Mouse (Mus musculus) 3T3-L1 (cell line): Measurements from ENCODE around the gene Stum.

Experiments used
- DNase-seq: peaks from one replicate; pipeline ENCODE4 v3.0.0-alpha.2; 2015; ENCODE audit warnings: low read depth, low spot score

Gene Stum

DNA sequence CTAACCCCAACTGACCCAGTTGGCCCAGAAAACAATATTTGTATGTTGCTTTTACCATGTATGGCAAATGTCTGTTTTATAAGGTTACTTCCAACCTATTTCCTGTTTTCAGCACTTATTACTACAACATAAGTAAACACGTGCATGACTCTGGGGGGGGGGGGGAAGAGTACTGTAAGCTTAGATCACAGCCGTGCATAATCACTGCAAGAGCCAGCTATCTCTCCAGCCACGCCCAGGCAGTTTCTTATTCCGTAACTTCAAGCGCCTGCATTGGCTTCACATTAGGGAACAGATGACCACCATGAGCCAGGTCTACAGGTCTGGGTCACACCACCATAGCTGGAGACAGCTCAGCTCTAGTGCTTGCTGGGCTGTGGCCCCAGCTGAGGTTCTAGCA lies 53.5 kb downstream of the Stum start:
- DNase-seq, result no peak

DNA sequence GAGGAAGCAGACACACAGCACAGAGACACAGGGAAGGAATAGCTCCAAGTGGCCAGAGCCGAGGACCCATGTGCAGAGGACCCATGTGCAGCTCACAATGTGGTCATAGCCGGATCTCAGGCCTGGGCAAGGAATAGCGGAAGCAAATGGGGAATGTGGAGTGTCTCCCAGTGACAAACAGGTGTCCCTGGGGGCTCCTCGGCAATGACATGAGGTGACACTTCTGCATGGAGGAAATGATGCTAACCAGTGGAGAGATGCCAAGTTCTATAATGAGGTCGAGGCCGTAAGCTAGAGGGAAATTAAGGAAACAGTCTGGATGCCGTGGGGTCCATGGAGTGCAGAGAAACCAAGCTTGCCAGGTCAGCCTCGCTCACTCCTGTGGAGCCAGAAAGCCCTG lies 54.4 kb downstream of the Stum start:
- DNase-seq, result no peak

DNA sequence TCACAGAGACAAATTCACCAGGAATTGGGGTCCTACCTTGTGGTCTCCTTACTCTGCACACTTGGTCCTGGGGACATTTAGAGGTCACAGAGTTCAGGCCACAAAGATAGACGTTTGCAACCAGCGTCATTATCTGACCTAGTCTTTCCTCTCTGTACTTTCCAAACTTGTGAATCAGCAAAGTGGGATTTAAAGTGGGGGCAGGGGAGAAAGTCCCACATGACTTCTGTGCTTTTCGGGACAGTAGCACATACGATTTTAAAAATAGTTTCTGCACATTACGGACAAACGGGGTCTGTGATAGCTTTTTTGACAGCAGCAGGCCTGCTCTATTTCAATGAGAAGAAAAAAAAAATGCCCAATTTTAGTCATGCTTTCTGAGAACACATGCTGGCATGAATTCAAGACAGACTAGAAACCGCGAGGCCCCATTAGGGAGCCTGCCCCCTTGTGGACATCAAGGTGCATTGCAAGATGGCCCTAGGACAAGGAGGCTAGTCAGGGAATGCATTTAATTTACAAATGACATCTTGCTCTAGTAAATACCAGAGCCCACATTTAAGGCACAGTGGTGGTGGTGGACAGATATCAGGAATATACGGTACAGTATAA lies 55.1 kb downstream of the Stum start:
- DNase-seq, result peak; percentile 81

DNA sequence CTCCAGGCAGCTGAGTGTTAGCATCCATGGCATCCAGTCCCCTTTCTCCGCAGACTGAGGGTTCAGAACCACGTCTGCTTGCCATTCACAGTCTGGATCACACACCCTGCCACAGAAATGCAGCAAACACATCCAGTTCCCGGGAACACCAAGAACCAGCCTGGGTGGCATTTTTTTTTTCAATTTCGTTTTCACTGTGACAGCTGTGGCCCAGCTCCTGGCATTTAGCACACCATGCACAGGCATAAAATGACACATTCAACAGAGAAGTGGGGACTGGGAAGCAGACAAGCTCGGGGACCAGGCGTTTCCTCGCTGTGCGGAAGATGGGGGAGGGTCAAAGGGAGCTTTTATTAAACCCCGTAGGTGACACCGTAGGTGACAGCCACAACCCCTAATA lies 55.6 kb downstream of the Stum start:
- DNase-seq, result no peak

DNA sequence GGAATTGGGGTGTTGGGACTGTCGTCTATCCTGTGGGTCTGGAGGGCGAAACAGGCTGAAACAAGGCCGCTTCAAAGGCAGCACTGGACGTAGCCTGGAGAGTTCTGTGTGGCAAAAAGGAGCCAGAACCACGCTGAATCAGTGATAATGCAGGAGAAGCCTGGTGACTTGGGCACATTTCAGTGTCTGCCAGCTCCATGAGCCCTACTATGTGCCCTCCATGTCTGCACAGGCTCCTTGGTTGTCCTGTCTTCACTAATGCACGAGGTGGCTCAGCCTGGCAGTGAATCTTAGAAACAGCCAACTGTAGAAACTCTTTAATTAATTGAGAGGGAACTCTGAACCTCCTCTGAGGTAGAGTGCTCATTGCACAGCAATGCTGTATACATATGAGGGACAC lies 56.9 kb downstream of the Stum start:
- no peak for DNase-seq

DNA sequence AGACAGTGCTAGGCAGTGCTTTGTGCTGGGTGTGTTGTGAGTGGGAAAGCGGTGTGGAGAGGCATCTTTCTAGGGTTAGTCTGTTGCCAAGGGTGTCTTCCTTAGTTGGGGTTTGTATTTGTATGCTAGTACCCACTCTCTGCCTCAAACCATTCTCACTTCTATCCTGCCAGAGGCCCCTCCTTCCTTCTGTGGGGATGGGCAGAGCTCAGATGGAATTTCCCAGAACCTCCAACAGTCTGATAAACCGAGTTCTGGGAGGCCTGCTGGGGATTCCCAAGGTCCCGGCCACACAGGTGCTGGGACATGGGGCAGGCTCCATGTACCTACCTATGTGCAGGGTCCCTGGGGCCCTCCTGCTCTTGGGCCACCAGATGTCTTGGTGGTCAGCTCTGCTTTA lies 59.4 kb downstream of the Stum start:
- no peak for DNase-seq

DNA sequence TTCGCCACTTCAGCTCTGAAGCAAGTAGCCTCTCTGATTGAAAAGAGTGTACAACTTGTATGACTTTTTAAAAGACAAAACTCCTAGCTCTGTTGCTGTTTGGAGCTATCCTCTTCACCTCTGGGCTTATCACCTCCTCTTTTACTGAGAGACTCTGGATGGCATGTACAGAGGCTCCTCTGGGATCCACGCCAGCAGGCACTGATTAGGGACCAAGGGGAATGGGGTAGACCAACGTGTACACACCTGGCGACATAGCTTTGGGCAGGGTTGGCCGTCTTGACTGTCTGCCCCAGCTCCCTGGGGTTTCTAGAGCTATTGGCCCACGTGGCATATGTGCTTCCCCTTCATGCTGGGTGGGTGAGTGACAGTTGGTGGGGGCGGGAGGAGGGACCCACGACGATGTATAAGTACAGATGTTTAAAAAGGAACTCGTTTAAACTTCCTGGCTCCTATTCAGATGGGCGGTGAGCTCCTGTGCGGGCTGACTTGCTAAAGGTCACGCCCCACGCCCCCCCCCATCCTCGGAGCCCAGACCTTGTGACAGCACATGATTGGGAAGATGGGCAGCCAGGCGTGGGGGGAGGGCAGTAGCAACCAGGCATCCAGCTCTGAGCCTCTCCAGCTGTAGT lies 60.2 kb downstream of the Stum start:
- no peak for DNase-seq

DNA sequence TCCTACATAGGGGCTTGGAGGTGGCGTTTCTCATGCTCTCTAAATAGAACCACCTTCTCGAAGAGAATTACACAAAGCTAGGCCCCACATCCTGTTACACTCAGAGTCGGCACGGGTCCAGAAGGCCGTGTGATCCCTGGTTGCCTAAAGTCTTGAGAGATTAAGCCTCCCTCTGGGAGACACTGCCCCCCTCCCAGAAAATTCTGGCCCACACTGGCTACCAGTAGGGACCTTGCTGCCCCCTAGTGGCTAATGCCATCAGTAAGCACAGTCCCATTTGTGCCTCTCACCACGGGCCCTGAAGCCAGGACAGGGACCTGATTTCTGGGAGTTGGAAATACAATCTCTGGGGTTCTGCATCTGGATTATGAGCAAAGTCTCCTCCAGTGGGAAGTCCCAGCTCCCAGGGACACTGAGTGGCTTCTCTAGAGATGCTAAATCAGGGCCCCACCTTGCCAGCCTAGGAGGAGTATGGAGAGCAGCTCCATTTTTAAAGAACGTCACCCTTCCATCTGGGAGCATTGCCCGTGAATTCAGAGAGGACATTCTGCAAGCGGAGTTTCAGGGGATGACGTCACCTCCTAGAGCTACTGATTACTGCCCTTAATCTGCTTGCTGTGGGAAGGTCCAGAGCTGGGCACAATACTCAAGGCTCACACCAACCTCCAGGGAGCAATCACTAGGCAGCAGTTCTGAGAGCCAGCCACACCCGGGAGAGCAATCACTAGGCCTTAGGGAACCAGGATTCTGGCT lies 61.1 kb downstream of the Stum start:
- peak; percentile 83 for DNase-seq

DNA sequence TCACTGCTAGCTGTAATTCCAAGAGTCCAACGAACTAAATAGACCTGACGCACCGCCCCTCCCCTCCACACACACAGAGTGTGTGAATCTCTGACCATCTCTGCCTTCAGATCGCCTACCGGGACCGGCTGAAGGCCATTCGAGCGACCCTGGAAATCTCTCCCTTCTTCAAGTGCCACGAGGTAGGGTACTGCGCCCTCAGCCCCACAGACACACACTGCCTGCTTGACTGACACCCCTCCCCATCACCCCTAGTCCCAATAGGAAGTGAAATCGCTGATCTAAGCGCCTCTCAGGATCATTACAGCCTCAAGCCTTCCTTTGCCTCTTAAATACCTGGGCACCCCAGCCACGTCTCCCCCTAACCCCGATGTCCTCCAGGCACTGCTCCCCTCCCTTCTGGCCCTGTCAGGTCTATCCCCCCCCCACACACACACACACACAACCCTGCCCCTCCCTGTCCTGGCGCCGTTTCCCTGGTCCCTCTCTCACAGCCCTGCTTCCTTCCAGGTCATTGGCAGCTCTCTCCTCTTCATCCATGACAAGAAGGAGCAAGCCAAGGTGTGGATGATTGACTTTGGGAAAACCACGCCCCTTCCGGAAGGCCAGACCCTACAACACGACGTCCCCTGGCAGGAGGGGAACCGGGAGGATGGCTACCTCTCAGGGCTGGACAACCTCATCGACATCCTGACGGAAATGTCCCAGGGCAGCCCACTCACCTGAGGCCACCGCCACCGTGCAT lies 62.0 kb downstream of the Stum start:
- DNase-seq, result no peak

DNA sequence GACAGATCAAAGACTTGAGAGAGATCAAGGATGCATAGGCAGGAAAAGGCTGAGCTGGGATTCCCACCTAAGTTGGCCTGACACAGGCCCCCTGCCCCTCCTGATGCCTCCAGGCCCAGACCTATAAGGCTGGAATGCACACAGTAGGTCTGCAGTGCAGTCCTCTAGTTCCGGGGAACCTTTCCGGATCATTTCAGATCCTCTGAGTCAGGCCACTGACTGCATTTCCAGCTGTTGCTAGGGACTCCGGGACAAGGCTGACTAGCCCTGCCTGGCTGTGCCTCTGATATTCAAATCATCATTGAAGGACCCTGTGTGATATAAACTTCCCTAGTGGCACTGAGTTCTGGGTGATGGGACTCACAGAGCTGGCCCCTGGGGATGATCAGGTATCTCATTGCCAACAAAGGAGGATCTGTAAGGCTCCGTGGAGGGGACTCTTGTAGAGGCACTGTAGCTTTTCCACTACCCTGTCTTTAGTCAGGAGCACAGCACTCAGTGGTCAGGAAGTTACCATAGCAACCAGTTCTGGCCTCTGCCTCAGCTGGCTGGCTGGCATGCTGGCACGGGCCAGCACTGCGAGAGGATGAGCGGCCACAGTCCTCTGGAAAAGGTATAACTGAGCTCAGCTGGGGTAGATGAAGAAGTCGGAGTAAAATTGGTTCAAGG lies 62.7 kb downstream of the Stum start:
- peak; percentile 40 for DNase-seq

DNA sequence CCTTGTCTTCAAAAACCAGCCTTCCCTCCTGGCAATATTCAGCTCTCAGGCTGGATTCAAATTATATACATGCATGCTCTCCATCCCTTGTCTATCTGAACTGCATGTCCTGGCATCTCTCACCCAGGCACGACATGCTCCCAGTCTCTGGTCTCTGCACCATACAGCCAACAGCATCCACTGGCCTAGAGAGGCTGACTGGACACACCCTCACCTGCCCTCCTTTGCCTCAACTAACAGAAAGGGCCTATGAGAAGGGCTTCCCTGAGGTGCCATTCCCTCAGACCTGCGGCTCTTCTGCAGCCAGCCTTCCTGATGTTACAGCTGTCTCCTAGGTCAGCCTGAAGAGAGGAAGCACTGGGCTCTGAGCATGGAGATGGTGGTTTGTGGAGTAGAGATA lies 64.2 kb downstream of the Stum start:
- no peak for DNase-seq

DNA sequence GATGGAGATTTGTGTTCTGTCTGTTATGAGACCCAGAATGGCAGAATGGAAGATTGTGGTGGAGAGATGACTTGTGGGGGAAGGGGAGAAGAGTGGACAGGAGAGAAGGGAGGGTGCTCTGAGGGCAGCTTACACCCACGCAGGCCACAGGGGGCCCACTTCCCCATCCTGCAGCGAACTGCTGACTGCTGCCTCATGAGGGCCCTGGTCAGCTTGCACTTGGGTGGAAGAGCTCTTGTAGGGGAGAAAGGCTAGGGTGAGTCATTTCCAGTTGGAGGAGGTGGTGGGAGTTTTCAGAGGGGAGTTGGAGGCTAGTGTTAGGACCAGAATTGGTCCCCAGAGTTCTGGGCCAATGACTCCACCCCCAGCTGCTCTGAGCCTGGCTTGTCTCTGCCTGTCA lies 66.2 kb downstream of the Stum start:
- DNase-seq, result no peak

DNA sequence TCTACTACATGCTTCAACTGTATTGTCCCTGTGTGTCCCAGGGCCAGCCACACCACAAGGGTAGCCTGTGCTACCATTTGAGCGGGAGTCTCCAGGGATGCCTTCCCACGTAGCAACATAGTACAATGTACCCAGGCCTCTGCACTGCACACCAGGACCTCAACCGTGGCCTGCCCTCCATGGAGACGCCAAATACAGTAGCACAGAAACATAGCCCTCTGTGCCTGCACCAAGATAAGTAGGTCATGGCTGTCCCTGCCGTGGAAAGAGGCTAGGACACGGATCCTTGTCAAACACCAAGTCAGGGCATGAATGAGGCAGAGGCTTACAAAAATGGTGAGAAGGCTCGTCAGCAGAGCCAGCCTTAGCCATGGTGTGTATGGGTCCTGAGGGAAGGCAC lies 67.5 kb downstream of the Stum start:
- DNase-seq, result no peak

DNA sequence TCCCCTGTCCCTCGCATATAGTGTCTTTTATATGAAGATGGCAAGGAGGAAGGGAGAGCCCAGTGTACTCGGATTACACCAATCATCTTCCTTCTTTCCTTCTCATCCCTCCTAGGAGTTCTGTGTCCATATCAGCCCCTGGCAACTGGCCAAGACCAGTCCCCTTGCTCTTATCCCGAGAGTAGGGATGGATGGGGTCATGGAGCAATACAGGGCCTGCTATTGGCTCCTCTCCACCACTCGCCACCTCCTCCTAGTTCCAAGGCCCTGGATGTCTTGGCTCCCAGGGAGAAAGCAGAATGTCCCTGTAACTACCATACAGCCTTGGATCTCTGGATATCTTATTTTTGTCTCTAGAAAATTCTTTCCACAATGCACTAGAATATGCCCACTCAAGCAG lies 68.2 kb downstream of the Stum start:
- DNase-seq, result no peak

DNA sequence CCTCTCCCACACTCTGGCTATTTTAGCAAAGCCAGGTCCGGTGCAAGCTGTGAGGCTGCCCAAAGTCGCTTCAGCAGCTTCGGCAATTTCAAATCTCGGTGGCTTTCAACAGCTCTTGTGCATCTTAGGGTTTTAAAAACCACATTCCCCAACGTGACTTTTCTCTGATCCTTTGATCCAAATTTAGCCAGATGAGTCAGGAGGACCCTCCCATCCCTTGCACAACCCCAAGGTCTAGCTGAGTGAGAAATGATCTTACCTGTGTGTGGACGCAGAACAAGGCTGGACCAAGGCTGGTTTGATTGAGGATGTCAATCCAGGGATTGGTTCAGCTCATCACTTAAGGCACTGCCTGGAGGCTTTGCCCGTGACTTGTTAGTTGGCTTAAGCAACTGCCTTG lies 73.0 kb downstream of the Stum start:
- DNase-seq, result no peak

DNA sequence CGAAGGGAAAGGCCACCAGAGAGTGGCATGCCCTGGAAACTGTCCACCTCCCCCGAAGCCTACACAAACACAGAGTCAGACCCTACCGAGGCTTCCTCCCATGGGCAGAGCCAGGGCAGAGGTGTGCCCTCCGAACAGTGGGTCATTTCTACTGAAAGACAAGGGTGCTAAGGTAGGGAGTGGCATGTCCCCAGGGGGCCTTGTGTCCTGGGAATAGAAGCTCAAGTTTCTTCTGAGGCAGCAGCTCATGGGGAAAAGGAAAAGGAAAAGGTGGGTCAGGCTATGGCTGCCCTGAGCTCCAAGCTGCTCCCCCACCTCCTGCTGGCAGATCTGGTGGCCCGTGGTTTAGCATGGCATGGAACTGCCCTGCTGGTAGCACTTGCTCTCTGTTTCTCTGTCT lies 73.5 kb downstream of the Stum start:
- DNase-seq, result no peak

DNA sequence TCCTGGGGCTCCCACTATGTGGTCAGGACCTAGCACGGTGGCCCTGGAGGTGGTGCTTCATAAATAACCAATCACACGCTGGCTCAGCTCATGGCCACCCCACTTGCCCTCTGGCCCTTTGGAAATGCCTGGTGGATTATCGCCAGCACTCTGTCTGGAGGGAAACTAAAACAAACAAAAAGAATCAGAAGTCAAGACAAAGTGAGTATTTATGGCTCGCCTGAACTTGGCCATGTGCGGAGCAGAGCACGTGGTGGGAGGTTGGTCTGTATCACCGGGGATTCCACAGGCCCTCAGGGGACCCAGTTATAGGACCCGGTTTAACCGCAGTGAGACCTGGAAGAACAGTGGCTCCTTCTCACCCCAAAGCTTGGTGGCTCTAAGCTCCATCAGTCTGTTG lies 74.5 kb downstream of the Stum start:
- no peak for DNase-seq

DNA sequence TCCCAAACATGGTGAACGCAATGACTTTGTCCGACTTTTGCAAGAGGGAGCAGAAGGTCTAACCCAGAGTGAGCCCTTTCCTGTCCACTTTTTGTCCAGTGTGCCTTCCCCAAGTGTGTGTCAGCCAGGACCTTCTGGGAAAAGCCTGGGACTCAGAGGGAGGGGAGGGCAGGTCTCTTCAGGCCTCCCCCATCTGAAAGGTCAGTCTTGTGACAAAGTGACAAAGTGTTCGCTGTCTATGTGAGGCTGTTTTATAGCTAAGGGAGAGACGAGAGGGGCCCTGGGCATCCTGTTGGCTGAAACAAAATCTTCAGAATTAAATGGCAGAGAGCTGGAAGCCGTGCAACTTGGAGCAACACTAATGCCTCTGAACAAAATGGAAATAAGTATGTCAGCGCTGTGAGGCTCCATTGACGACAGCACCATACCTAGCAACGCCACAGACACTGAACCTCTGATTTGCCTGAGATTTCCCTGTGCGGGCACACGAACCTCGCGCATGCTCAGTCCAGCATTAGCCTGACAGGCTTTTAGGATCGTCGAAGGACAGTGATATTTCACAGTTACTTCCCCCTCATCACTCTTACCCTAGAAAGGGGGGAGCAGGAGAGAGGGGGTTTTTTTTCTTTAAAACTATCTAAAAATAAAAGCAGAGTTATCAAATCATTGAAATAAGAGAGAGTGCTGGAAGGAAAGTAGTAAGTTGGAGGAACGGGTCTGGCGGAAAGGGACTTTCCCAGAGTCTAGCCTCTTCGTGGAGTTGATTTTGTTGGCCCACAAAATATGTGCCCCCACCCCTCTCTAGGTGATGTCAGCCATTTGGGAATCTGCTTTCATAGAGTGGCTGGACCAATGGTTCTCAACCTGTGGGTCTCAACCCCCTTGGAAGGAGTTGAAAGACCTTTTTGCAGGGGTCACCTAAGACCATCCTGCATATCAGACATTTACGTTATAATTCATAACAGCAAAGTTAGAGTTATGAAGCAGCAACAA lies 75.3 kb downstream of the Stum start:
- DNase-seq, result no peak

DNA sequence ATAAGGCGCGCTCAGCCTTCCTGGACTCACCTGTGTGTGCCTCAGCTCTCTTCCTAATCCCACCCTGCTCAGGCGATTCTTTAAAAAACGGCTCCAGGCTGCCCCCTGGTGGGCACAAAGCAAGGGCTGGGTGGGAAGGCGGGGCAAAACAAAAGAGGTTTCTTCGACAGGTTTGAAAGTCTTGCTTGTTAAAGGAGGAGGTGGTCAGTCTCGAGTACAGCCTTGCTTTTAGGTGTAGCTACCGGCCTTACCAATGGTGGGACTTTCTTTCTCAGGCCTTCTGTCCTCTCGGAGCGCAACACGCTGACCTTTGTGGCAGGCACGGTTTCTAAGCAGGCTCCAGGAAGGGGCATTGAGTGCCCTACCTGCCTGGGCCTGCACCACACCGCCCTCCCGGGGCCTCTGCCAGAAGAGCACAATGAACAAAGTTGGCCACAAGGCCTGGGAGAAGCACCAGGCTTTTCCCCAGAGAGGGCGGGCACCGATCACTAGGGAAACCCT lies 76.1 kb downstream of the Stum start:
- peak; percentile 70 for DNase-seq

DNA sequence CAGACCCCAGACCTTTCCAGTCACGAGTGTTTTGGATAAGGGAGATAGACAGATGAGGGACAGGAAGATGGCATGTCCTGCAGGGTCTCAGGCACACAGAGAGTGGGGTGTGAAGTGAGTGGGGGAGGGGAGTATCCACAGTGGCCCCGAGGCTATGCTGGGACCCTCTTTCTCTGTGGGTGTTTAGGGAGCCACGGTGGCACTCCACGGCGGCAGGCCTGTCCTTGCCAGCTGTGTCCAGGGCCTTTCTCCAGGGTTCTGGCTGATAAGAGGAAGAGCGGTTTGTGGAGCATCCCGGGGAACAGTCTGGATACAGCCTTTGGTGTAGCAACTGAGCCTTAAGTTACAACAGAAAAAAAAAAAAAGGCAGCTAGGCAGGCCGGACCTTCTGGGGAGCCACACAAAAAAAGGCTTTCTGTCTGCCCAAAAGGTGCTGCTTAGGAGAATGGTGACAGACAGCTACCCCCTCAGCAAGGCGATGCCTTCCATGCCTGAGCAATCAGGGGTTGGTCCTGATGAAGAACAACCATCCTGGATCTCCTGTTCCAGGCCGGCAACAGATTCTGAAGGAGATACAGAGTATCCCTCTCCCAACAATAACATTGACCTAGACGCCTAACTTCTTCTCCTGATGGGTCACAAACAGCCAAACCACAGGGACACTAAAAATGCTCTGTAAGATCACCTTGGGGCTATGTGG lies 76.8 kb downstream of the Stum start:
- DNase-seq, result no peak
